Mouse (Mus musculus) liver, postnatal 0 days (tissue): Measurements from ENCODE around the gene Ano9.

ENCODE experiments used
- CTCF ChIP-seq: sonication (generic); IDR thresholded peaks from 2 replicates; pipeline ENCODE4 v1.5.1; 2016; ENCODE audit warnings: antibody characterized with exemption, low read depth
- EP300 ChIP-seq: IDR thresholded peaks from 2 replicates; pipeline ENCODE4 v1.6.1; 2016; ENCODE audit warnings: antibody characterized with exemption, low read depth, mild to moderate bottlenecking

GRCm38 (mm10) chr7:141164850-141165249 is 47.2 kb upstream of the Ano9 start:
- TF ChIP-seq CTCF (no peak), EP300 (no peak)
